Mouse (Mus musculus) small intestine, adult 2 months (tissue): Measurements from ENCODE around the gene Syk. TPM values are rescaled to one million over a fixed set of nuclear protein-coding genes. Genes with fewer than 3 reads are reported as not detected.

Experiments used
- H3K27ac ChIP-seq: fragments of 200-500 bp; 2 replicates; pipeline ENCODE4 v1.5.1; 2012; ENCODE audit warnings: low read depth, low read length, control low read depth, inconsistent platforms; ENCODE audit not compliant: insufficient read depth
- H3K27me3 ChIP-seq: fragments of 200-500 bp; 2 replicates; pipeline ENCODE4 v1.6.1; 2012; ENCODE audit warnings: mild to moderate bottlenecking, moderate library complexity, low read length, inconsistent platforms; ENCODE audit not compliant: control insufficient read depth, insufficient read depth
- H3K36me3 ChIP-seq: fragments of 200-500 bp; 2 replicates; pipeline ENCODE4 v1.6.1; 2012; ENCODE audit warnings: mild to moderate bottlenecking, low read length, control low read depth, inconsistent platforms; ENCODE audit not compliant: control insufficient read depth, insufficient read depth
- H3K4me1 ChIP-seq: fragments of 200-500 bp; 2 replicates; pipeline ENCODE4 v1.6.1; 2012; ENCODE audit warnings: low read length, inconsistent platforms, mixed read lengths; ENCODE audit not compliant: control insufficient read depth, insufficient read depth, insufficient read length
- H3K4me3 ChIP-seq: fragments of 200-500 bp; 2 replicates; pipeline ENCODE4 v1.5.1; 2012; ENCODE audit warnings: low read depth, mild to moderate bottlenecking, control low read depth, inconsistent platforms, low read length, moderate library complexity
- CTCF ChIP-seq: fragments of 200-500 bp; IDR thresholded peaks from 2 replicates; pipeline ENCODE4 v1.5.1; 2012; ENCODE audit warnings: low read depth, mild to moderate bottlenecking, control low read depth, inconsistent platforms, low read length, moderate library complexity, mixed read lengths; ENCODE audit not compliant: insufficient replicate concordance, insufficient read length; ENCODE audit errors: extremely low read depth
- POLR2A ChIP-seq: fragments of 200-500 bp; IDR thresholded peaks from 2 replicates; pipeline ENCODE4 v1.6.1; 2012; ENCODE audit warnings: low read depth, mild to moderate bottlenecking, control low read depth, inconsistent platforms, low read length, moderate library complexity
- WGBS: fragments of 180-500 bp; shearing (Covaris S2); methylation state at CpG from one replicate; pipeline ENCODE4 v1.1.7; 2018; 5-methylcytosine and 5-hydroxymethylcytosine counted together
- polyA plus RNA-seq: library from polyadenylated mRNA; depleted of rRNA; stranded (reverse); fragments of >200 nt; gene quantifications from 2 replicates; pipeline ENCODE4 v1.2.3, GENCODE M21; 2012

The Syk gene
- polyA plus RNA-seq, 1 experiment: 8.3 TPM

DNA sequence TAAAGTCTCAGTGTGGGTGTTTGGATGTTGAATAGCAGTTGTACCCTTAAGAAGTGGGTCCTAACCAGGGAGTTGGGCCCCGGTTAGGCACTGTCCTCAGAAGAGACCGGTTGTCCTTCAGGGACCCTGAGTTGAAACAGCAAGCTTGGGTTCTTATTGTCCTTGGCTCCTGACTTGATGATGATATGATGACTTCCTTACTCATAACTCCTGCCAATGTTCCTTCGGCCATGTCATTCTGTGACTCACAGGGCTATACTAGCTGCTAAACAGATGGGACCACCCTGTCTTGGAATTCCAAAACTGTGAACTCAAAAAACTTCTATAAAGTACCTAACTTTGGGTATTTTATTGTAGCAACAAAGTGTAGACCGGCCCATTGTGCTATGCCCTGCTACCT is 4.8 kb downstream of the Syk start:
- no peaks in the 10 kb centered on the region for H3K27me3 ChIP-seq
- TF ChIP-seq CTCF: no peak
- TF ChIP-seq POLR2A: no peak
- no peak overlapping the region for H3K4me3 ChIP-seq
- H3K27ac ChIP-seq: no peak overlapping the region
- 86% methylated on average over 4 of the region's 4 CpGs for WGBS
- H3K4me1 ChIP-seq: peaks cover 6% of the 10 kb centered on the region
- H3K36me3 ChIP-seq: no peaks in the 10 kb centered on the region

DNA sequence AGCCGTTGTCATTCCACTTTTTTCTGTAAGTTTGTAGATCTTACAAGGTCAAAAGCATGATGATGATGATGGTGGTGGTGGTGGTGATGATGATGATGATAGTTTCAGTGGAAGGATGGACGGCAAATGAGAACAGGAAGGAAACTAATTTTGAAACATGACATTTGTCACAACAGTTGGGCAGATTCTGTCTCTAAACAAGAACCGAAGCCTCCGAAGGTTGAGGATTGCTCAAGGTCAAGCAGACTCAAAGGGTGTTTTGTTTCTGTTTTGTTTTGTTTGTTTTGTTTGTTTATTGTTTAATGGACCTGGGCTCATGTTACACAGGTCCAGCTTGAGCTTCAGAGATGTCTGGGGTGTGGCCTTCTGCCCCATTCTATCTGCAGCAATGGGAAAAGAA is 6.1 kb downstream of the Syk start:
- TF ChIP-seq CTCF (no peak), POLR2A (no peak)
- 91% methylated on average over 4 of the region's 4 CpGs for WGBS
- H3K36me3 ChIP-seq: no peaks in the 10 kb centered on the region
- H3K4me1 ChIP-seq: peaks cover 2% of the 10 kb centered on the region; the same call in 1 of the 2 replicates
- H3K27me3 ChIP-seq: no peaks in the 10 kb centered on the region
- H3K4me3 ChIP-seq: no peak overlapping the region
- peak overlapping the region; percentile 7; the same call in 1 of the 2 replicates for H3K27ac ChIP-seq

DNA sequence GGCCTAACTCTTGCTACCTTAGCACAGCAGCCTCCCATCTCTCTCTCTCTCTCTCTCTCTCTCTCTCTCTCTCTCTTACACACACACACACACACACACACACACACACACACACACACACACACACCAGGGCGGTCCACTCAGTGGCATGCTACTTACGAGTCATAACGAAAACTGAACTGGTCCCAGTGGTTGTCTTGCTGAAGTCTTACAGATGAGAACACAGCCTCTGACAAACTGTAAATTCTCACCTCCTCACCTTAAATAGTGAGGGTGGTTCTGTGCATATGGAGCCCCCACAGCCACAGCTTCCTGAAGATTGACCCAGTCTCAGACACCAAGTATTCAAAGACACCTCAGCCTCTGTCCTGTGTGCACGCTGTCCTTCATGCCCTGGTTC is 8.9 kb downstream of the Syk start:
- Histone ChIP-seq H3K4me3 (no peak overlapping the region), H3K27ac (no peak overlapping the region), H3K36me3 (no peaks in the 10 kb centered on the region), H3K27me3 (no peaks in the 10 kb centered on the region), H3K4me1 (no peaks in the 10 kb centered on the region)
- no peak for TF ChIP-seq POLR2A
- TF ChIP-seq CTCF: no peak
- WGBS: 89% methylated on average over 4 of the region's 4 CpGs

DNA sequence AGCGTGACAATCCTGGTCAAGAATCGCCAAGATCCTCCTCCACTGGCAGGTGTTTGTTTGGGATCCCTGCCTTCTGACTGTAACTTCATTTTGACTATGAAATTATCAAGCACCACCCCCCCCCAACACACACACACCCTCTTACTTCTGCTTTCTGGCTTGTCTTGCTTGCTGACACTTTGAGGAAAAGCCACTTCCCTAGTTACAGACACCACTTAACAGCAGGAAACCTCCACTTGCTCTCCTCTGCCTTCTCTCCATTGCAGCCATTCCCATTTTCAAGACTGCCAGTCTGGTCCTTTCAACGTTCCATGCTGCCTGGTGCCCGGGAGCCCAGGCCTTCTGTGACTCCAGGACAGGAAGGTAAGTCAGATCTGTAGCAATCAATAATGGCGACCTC is 13.7 kb downstream of the Syk start:
- H3K36me3 ChIP-seq: no peaks in the 10 kb centered on the region
- H3K4me1 ChIP-seq: peaks cover 4% of the 10 kb centered on the region; the same call in 1 of the 2 replicates
- no peaks in the 10 kb centered on the region for H3K27me3 ChIP-seq
- peak overlapping the region; percentile 45 for H3K4me3 ChIP-seq
- 75% methylated on average over 5 of the region's 5 CpGs for WGBS
- no peak for TF ChIP-seq POLR2A
- TF ChIP-seq CTCF: no peak
- H3K27ac ChIP-seq: peak overlapping the region; percentile 22; the same call in 1 of the 2 replicates

DNA sequence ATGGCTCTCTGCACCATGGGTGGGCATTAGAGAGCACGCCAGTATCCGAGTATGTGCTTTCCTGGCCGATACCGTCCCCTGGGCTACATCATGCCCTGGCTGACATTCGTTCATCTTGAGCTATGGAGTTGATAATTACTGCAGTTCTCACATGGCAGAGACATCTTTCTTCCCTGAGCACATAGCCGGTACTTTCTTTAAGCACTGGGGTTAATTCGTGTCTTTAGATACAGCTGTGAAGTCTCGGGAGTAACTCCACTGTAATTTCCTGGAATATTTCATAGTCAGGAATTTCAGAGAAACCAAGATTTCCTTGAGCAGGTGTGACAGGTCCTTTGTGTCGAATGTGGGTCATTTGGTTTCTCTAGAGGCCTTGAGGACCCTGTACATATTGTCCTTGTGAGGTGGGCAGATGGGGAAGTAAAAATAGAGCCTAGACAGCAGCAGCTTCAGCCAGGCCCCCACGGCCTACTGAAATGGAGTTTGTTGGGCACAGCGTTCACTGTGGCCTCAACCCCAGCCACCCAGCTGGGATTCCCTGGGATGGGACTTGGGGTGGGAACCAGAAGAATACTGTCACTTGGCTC is 14.2 kb downstream of the Syk start:
- Histone ChIP-seq H3K4me1 (peaks cover 4% of the 10 kb centered on the region; the same call in 1 of the 2 replicates), H3K27me3 (no peaks in the 10 kb centered on the region), H3K27ac (peak overlapping the region; percentile 22; the same call in 1 of the 2 replicates), H3K4me3 (peak overlapping the region; percentile 50), H3K36me3 (no peaks in the 10 kb centered on the region)
- 75% methylated on average over 11 of the region's 11 CpGs for WGBS
- TF ChIP-seq CTCF: no peak
- TF ChIP-seq POLR2A: no peak

DNA sequence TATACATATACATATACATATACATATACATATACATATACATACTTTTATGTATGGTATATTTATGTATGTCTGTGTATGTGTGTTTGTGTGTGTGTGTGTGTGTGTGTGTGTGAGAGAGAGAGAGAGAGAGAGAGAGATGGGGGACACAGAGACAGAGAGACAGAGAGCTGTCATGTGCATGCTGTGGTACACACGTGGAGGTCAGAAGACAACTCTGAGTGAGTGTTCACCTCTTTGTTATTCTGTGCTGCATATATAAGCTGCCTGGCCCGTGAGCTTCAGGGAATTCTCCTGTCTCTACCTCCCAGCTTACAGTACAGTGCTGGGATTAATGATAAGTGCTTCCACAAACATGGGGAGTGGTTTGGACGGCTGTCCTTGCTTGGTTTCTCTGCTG is 15.3 kb downstream of the Syk start:
- Histone ChIP-seq H3K4me1 (peaks cover 10% of the 10 kb centered on the region; the same call in 1 of the 2 replicates), H3K27me3 (no peaks in the 10 kb centered on the region), H3K36me3 (no peaks in the 10 kb centered on the region), H3K27ac (no peak overlapping the region), H3K4me3 (no peak overlapping the region)
- WGBS: 43% methylated on average over 3 of the region's 3 CpGs
- TF ChIP-seq CTCF (no peak), POLR2A (no peak)

DNA sequence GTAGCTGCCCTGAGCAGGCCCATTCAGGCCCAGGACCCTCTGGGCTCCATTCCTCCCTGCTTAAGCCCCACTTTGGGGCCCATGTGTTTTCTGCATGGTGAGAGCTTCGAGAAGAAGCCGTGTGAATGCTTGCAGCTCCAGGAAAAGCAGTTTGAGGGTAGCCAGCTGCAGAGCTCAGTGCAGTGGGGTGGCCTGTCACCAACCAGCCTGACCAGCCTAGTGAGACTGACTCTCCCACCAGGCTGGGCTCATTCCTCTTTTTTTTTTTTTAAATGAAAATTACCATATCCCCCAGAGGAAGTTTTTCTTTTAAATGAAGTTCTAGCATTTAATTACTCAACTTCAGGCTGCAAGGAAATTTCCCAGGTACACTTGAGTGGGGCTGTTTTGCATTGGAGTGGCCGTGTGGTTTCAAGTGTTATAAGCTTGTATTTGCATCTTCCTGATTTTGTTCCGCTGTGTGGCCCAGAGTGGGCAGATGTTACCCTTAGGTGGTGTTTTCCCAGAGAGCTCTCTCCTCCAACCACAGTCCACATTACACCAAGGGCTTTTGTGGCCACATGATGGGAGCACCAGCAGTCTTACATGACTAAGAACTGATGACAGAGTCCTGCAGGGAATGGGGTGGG is 17.2 kb downstream of the Syk start:
- Histone ChIP-seq H3K27ac (peak overlapping the region; percentile 38; the same call in 1 of the 2 replicates), H3K4me1 (peaks cover 13% of the 10 kb centered on the region; the same call in 1 of the 2 replicates), H3K36me3 (no peaks in the 10 kb centered on the region), H3K4me3 (peak overlapping the region; percentile 9; the same call in 1 of the 2 replicates), H3K27me3 (no peaks in the 10 kb centered on the region)
- TF ChIP-seq POLR2A (no peak), CTCF (no peak)
- WGBS: 76% methylated on average over 4 of the region's 4 CpGs
